Mouse (Mus musculus): ENCODE results near the gene Arhgef9. TPM values are rescaled to one million over a fixed set of nuclear protein-coding genes. Genes with fewer than 3 reads are reported as not detected.

Gene Arhgef9
- 66.1 and 88.0 TPM in 2 replicates for polyA plus RNA-seq (2021; fragmentation: Nextera tagmentation)
- long read RNA-seq, experiment 1, full-length matches to known transcripts = 4 of 119 reads
- long read RNA-seq, experiment 1, partial matches to known transcripts = 78 of 119 reads
- long read RNA-seq, experiment 1, other reads (novel, unspliced or antisense) = 37 of 119 reads
- long read RNA-seq, experiment 2, full-length matches to known transcripts = 36 of 142 reads
- long read RNA-seq, experiment 2, partial matches to known transcripts = 41 of 142 reads
- long read RNA-seq, experiment 2, other reads (novel, unspliced or antisense) = 65 of 142 reads

DNA sequence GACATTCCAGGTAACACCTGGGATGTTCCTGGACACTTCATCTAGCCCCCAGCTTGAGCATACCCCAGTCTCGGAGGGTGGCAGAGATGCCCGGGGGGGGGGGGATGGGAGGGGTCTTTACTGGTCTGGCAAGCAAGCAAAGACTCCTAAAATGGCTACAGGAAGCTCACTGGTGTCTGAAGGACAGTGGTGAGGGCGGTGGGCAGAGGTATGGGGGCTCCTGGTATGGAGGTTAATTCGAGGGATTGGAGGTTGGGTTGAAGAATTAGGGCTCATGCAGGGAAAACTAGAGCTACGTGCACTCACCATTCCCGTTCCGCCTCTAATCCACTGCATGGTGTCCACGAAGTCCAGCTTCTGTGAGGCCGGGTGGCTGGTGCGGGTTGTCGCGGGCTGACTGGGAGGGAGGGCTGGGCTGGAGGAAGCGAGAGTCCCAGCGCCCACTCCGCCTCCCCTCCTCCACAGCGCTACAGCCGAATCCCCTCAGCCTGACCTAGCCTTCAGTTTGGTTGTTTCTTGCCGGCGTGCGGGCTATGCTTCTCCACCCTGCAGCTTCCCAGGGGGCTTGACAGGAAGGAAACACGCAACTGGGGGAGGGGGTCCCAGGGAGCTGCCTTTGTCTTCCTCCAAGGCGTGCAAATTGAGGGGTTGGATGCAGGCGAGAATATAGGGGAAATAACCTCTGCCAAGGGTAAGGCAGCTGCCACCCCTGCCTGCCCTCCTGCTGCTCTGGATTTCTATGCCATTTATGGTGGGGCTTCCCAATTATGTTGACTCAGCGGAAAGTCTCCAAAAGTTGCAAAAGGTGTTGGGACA, at the start of gene Arhgef9:
TSS of gene Arhgef9 (minus strand) at position 753 of the 816 bp plus-strand sequence.

DNA sequence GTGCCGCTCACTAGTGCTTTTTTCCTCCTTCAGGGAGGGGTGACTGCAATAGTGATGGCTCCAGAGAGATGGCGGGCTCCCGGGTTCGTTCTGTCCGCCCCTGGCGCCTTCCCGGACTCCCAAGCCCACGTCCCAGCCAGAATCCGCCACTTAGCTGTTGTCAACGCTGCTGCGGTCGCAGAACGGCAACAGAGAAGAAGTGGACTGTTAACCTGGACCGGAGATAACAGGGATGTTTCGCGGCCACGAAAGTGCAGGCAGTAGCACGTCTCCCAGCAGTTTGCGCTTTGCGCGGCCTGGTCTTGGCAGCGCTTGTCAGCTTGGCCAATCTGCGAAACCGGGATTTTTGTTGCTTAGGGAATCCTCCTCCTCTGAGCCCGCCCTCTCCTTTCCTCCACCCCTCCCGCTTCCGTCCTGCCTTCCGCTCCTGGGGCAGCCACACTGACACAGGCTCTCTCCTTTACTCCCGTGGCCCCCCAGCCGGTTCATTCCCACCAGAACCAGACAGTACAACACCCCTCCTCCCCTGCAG, 170.2 kb downstream of the Arhgef9 start, which contains the start of gene Spin4:
TSS of gene Spin4 (minus strand) at position 322 of the 532 bp plus-strand sequence.

Other genes starting within 250 kb of the Arhgef9 start
- 0.19 and 0.20 TPM in 2 replicates for gene Spin4, start 170.2 kb downstream of the Arhgef9 start, polyA plus RNA-seq (2021; fragmentation: Nextera tagmentation)
- gene Amer1, start 248.0 kb upstream of the Arhgef9 start, polyA plus RNA-seq (2021; fragmentation: Nextera tagmentation) = 1.3 and 1.6 TPM in 2 replicates

Data from layer of hippocampus, adult 6 months (tissue).